Mouse (Mus musculus) stomach, embryonic 14.5 days (tissue): Measurements from ENCODE around the gene Slc25a4. TPM values are rescaled to one million over a fixed set of nuclear protein-coding genes. Genes with fewer than 3 reads are reported as not detected.

Experiments
- ATAC-seq: fragments of 200-750 bp; cut with Nextera tagmentation; 2 replicates; pipeline ENCODE4 v1.8.0; 2017; ENCODE audit warnings: low read depth, moderate TSS enrichment; ENCODE audit not compliant: insufficient number of reproducible peaks, insufficient read depth, low FRiP score
- H3K27ac ChIP-seq: fragments of 300-500 bp; sonication (generic); 2 replicates; pipeline ENCODE4 v1.5.1; 2014; ENCODE audit warnings: mild to moderate bottlenecking, low read length, moderate library complexity, mixed read lengths
- H3K27me3 ChIP-seq: fragments of 300-500 bp; sonication (generic); 2 replicates; pipeline ENCODE4 v1.6.1; 2014; ENCODE audit warnings: low read length, control low read depth, mixed read lengths; ENCODE audit not compliant: control insufficient read depth, insufficient read depth
- H3K36me3 ChIP-seq: fragments of 300-500 bp; sonication (generic); 2 replicates; pipeline ENCODE4 v1.6.1; 2014; ENCODE audit warnings: mild to moderate bottlenecking, control low read depth, low read length, moderate library complexity, mixed read lengths; ENCODE audit not compliant: control insufficient read depth, insufficient read depth
- H3K4me1 ChIP-seq: fragments of 300-500 bp; sonication (generic); 2 replicates; pipeline ENCODE4 v1.6.1; 2014; ENCODE audit warnings: low read length, control low read depth, mixed read lengths; ENCODE audit not compliant: control insufficient read depth, insufficient read depth
- H3K4me2 ChIP-seq: fragments of 300-500 bp; sonication (generic); replicated peaks from 2 replicates; pipeline ENCODE4 v1.6.1; 2014; ENCODE audit warnings: low read depth, low read length, control low read depth
- H3K4me3 ChIP-seq: fragments of 300-500 bp; sonication (generic); 2 replicates; pipeline ENCODE4 v1.5.1; 2014; ENCODE audit warnings: low read depth, low read length, control low read depth
- H3K9ac ChIP-seq: fragments of 300-500 bp; sonication (generic); replicated peaks from 2 replicates; pipeline ENCODE4 v1.6.1; 2014; ENCODE audit warnings: low read depth, mild to moderate bottlenecking, control low read depth, low read length, moderate library complexity, mixed read lengths
- H3K9me3 ChIP-seq: fragments of 300-500 bp; sonication (generic); 2 replicates; pipeline ENCODE4 v1.6.1; 2016; ENCODE audit warnings: low read depth, low read length, control low read depth; ENCODE audit not compliant: control insufficient read depth
- WGBS: fragments of 180-500 bp; shearing (Covaris S2); extraction: QIAGEN DNeasy Blood & Tissue Kit; methylation state at CpG from one replicate; pipeline ENCODE4 v1.1.7; 2014; 5-methylcytosine and 5-hydroxymethylcytosine counted together
- polyA plus RNA-seq: library from polyadenylated mRNA; unstranded; fragments of >200 nt; fragmentation: Nextera tagmentation; extraction: Ambion mirVana; gene quantifications from 2 replicates; pipeline ENCODE4 v1.2.1, GENCODE M21; 2014

The Slc25a4 gene
- polyA plus RNA-seq, 1 experiment from 2014 or later = 480 TPM

GRCm38 (mm10) chr8:46213971-46214480 lies 2.9 kb upstream of the Slc25a4 start:
- Histone ChIP-seq H3K4me3 (no peak overlapping the region), H3K4me1 (peaks cover 13% of the 10 kb centered on the region), H3K9ac (no peak overlapping the region), H3K27ac (no peak overlapping the region), H3K36me3 (peaks cover 4% of the 10 kb centered on the region; the same call in 1 of the 2 replicates), H3K4me2 (no peak overlapping the region), H3K27me3 (no peaks in the 10 kb centered on the region), H3K9me3 (no peaks in the 10 kb centered on the region)
- WGBS = 51% methylated on average over 2 of the region's 2 CpGs
- ATAC-seq = no peak

- Histone ChIP-seq H3K4me3 (no peak overlapping the region), H3K4me1 (peaks cover 19% of the 10 kb centered on the region), H3K9me3 (no peaks in the 10 kb centered on the region), H3K9ac (no peak overlapping the region), H3K27ac (no peak overlapping the region), H3K4me2 (no peak overlapping the region), H3K27me3 (no peaks in the 10 kb centered on the region), H3K36me3 (peaks cover 22% of the 10 kb centered on the region)
- WGBS = 44% methylated on average over 7 of the region's 7 CpGs
- no peak for ATAC-seq
Measured at GRCm38 (mm10) chr8:46212194-46212593, 1.1 kb upstream of the Slc25a4 start.

- Histone ChIP-seq H3K4me2 (peak overlapping the region; percentile 82), H3K4me1 (peaks cover 19% of the 10 kb centered on the region), H3K36me3 (peaks cover 27% of the 10 kb centered on the region), H3K9ac (0 out of 2 replicates have a peak overlapping the region, but pooled peaks have one; percentile 11), H3K27me3 (no peaks in the 10 kb centered on the region), H3K9me3 (no peaks in the 10 kb centered on the region), H3K27ac (peak overlapping the region; percentile 94; the same call in 1 of the 2 replicates), H3K4me3 (peak overlapping the region; percentile 79)
- no peak for ATAC-seq
- WGBS = 11% methylated on average over 13 of the region's 13 CpGs
Measured at GRCm38 (mm10) chr8:46211611-46212071, 557 bp upstream of the Slc25a4 start.

DNA sequence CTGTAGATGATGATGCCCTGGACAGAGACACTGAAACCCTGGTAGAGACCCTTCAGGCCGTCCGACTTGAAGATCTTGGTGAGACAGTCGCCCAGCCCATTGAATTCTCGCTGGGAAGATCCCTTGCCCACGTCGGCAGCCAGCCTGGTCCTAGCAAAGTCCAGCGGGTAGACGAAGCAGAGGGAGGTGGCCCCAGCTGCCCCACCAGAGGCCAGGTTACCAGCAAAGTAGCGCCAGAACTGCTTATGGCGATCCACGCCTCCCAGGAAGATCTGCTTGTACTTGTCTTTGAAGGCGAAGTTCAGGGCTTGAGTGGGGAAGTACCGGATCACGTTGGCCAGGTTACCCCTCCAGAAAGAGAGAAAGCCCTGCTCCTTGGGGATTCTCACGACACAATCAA lies 2.0 kb downstream of the Slc25a4 start:
- H3K36me3 ChIP-seq = peaks cover 50% of the 10 kb centered on the region
- WGBS = 78% methylated on average over 15 of the region's 15 CpGs
- 0 out of 2 replicates have a peak overlapping the region, but pooled peaks have one; percentile 87 for H3K9ac ChIP-seq
- peak overlapping the region; percentile 79; the same call in 1 of the 2 replicates for H3K4me3 ChIP-seq
- H3K4me1 ChIP-seq = peaks cover 19% of the 10 kb centered on the region
- H3K27me3 ChIP-seq = no peaks in the 10 kb centered on the region
- H3K4me2 ChIP-seq = peak overlapping the region; percentile 82
- H3K27ac ChIP-seq = no peak overlapping the region
- H3K9me3 ChIP-seq = no peaks in the 10 kb centered on the region
- no peak for ATAC-seq

DNA sequence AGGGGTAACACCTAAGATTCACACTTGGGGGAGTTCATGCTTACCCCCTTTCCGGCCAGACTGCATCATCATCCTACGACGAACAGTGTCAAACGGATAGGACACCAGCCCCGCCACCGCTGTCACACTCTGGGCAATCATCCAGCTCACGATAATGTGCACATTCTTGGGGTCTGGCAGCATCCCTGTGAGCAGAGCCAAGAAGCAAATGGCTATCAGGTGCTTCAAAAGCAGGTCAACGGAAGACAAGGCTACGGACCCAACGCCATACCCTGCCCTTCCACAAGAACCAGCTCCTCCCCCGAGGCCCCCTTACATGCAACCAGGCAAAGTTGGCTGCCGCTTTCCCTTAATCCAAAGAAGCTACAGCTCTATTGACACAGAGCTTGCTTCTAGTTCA lies 2.7 kb downstream of the Slc25a4 start:
- Histone ChIP-seq H3K9me3 (no peaks in the 10 kb centered on the region), H3K36me3 (peaks cover 51% of the 10 kb centered on the region), H3K9ac (no peak overlapping the region), H3K27ac (no peak overlapping the region), H3K27me3 (no peaks in the 10 kb centered on the region), H3K4me1 (peaks cover 19% of the 10 kb centered on the region), H3K4me2 (peak overlapping the region; percentile 82; the same call in 1 of the 2 replicates), H3K4me3 (0 out of 2 replicates have a peak overlapping the region, but pooled peaks have one; percentile 79)
- WGBS = 87% methylated on average over 12 of the region's 12 CpGs
- ATAC-seq = no peak

- H3K9me3 ChIP-seq = no peaks in the 10 kb centered on the region
- no peak for ATAC-seq
- H3K4me3 ChIP-seq = no peak overlapping the region
- no peak overlapping the region for H3K27ac ChIP-seq
- H3K27me3 ChIP-seq = no peaks in the 10 kb centered on the region
- peaks cover 16% of the 10 kb centered on the region for H3K4me1 ChIP-seq
- H3K9ac ChIP-seq = no peak overlapping the region
- peaks cover 53% of the 10 kb centered on the region for H3K36me3 ChIP-seq
- 87% methylated on average over 6 of the region's 6 CpGs for WGBS
- no peak overlapping the region for H3K4me2 ChIP-seq
Measured at GRCm38 (mm10) chr8:46206107-46206506, 5.0 kb downstream of the Slc25a4 start.

- Histone ChIP-seq H3K4me2 (no peak overlapping the region), H3K27ac (no peak overlapping the region), H3K4me3 (no peak overlapping the region), H3K9ac (no peak overlapping the region), H3K27me3 (no peaks in the 10 kb centered on the region), H3K4me1 (peaks cover 16% of the 10 kb centered on the region), H3K9me3 (no peaks in the 10 kb centered on the region), H3K36me3 (peaks cover 53% of the 10 kb centered on the region)
- WGBS = 80% methylated on average over 9 of the region's 9 CpGs
- ATAC-seq = no peak
Measured at GRCm38 (mm10) chr8:46204974-46205640, 6.0 kb downstream of the Slc25a4 start.

GRCm38 (mm10) chr8:46204301-46204700 lies 6.8 kb downstream of the Slc25a4 start:
- H3K9me3 ChIP-seq = no peaks in the 10 kb centered on the region
- H3K4me1 ChIP-seq = peaks cover 9% of the 10 kb centered on the region
- H3K27ac ChIP-seq = no peak overlapping the region
- no peak overlapping the region for H3K4me3 ChIP-seq
- H3K4me2 ChIP-seq = no peak overlapping the region
- no peak for ATAC-seq
- 83% methylated on average over 3 of the region's 3 CpGs for WGBS
- H3K36me3 ChIP-seq = peaks cover 52% of the 10 kb centered on the region
- no peak overlapping the region for H3K9ac ChIP-seq
- no peaks in the 10 kb centered on the region for H3K27me3 ChIP-seq
